Mouse (Mus musculus) E14TG2a.4 (cell line): ENCODE data around the gene Lat2.

Experiments
- H3K27me3 ChIP-seq: 2 replicates; pipeline ENCODE4 v1.6.1; 2014; ENCODE audit warnings: low read length, control low read depth; ENCODE audit not compliant: insufficient read depth
- H3K36me3 ChIP-seq: 2 replicates; pipeline ENCODE4 v1.6.1; 2014; ENCODE audit warnings: low read length, control low read depth; ENCODE audit not compliant: insufficient read depth
- H3K4me1 ChIP-seq: replicated peaks from 2 replicates; pipeline ENCODE4 v1.6.1; 2014; ENCODE audit warnings: low read depth, low read length, control low read depth
- H3K4me3 ChIP-seq: replicated peaks from 2 replicates; pipeline ENCODE4 v1.5.1; 2014; ENCODE audit warnings: mild to moderate bottlenecking, low read length
- H3K9me3 ChIP-seq: 2 replicates; pipeline ENCODE4 v1.6.1; 2014; ENCODE audit warnings: low read length, control low read depth
- CTCF ChIP-seq: conservative IDR thresholded peaks from 2 replicates; pipeline ENCODE4 v1.5.1; 2014; ENCODE audit warnings: low read length
- NANOG ChIP-seq: IDR thresholded peaks from 2 replicates; pipeline ENCODE4 v1.6.1; 2014; ENCODE audit warnings: borderline replicate concordance, low read length, mixed read lengths
- POU5F1 ChIP-seq: IDR thresholded peaks from 2 replicates; pipeline ENCODE4 v1.6.1; 2014; ENCODE audit warnings: low read length, borderline replicate concordance

The Lat2 gene

DNA sequence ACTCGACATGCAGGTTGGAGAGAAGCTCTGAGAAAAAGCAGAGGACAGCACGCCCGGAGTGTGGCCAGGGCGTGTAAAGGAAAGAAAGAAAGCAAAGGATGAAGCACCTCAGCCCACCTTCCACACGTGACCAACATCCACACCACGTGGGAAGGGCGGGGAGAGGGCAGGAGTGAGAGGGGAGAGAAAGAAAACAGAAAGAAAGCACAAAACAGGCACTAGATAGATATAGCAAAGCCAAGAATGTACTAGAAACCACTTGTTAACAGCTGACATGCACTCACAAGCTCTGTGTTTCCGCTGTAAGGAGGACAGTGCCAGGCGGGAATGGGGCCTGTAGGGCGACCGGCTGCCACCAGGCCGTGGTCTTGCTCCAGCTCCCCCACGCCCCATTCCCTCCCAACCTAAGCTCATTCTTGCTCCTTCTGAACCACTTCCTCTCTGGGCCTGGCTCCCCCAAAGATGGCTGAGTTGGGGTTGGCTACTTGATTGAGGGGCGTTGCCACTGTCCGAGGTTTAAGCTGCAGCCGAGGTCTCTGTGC is 6.3 kb upstream of the Lat2 start:
- peak overlapping the region; percentile 24; the same call in 1 of the 2 replicates for H3K4me3 ChIP-seq
- H3K27me3 ChIP-seq: no peaks in the 10 kb centered on the region
- TF ChIP-seq CTCF: no peak
- TF ChIP-seq NANOG: no peak
- no peak for TF ChIP-seq POU5F1
- H3K4me1 ChIP-seq: peaks cover 63% of the 10 kb centered on the region
- peaks cover 92% of the 10 kb centered on the region for H3K36me3 ChIP-seq
- H3K9me3 ChIP-seq: no peaks in the 10 kb centered on the region

DNA sequence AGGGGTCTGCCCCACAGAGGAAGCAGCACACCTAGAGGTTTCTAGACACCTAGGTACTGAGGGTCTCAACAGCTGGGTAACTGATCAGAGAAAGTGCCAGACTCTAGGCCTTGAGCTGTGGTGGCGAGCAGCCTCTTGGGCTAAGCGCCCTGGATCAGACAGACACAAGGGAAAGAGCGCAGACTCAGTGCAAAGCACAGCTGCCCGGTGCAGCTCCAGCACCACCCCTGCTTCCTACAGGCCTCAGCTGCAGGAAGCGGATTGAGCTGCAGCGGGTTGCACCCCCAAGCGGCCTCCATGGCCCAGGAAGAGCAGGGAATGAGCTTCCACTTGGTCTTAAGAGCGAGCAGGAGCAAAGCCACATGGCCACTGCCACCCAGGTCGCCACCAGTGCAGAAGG is 5.6 kb upstream of the Lat2 start:
- peaks cover 90% of the 10 kb centered on the region for H3K36me3 ChIP-seq
- no peaks in the 10 kb centered on the region for H3K27me3 ChIP-seq
- H3K4me1 ChIP-seq: peaks cover 63% of the 10 kb centered on the region
- no peaks in the 10 kb centered on the region for H3K9me3 ChIP-seq
- H3K4me3 ChIP-seq: peak overlapping the region; percentile 24; the same call in 1 of the 2 replicates
- TF ChIP-seq NANOG: no peak
- no peak for TF ChIP-seq CTCF
- no peak for TF ChIP-seq POU5F1

DNA sequence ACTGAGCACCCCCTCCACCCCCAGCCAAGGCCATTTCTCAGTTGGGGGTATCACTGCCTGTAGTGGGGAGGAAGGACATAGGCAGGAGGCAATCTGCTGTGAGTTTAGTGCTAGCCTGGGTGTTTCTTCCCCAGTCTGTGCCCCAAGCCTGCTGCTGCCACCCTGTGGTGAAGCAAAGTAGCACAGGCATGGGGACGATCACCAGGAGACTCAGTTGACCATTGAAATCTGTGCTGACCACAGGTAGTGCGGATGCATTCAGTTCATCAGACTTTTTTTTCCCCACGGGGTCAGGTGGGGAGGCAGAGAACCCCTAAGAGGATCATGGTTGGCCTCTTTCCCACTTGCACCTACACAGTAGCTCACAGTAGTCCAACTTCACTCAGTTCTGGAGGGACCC is 2.2 kb upstream of the Lat2 start:
- peaks cover 66% of the 10 kb centered on the region for H3K36me3 ChIP-seq
- TF ChIP-seq CTCF: peak; percentile 95
- no peak for TF ChIP-seq POU5F1
- peaks cover 57% of the 10 kb centered on the region for H3K4me1 ChIP-seq
- H3K27me3 ChIP-seq: no peaks in the 10 kb centered on the region
- no peak overlapping the region for H3K4me3 ChIP-seq
- no peaks in the 10 kb centered on the region for H3K9me3 ChIP-seq

DNA sequence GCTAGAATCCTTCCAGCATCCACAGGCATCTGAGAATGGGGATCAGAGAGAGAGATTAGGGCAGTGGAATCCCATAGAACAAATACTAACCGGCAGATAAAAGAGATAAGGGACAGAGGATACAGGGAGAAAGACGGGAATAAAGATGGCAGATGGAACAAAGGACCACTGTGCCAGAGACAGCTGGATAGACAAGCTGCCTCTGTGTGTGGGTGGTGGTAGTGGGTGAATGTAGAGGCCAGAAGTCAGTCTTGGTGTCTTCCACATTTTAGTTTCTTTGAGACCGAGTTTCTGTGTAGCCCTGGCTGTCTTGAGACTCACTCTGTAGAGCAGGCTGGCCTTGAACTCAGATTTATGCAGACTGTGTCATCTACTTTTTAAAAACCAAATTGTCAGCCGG is 955 bp upstream of the Lat2 start:
- H3K27me3 ChIP-seq: no peaks in the 10 kb centered on the region
- H3K36me3 ChIP-seq: peaks cover 53% of the 10 kb centered on the region
- H3K9me3 ChIP-seq: no peaks in the 10 kb centered on the region
- TF ChIP-seq CTCF (no peak), NANOG (no peak), POU5F1 (no peak)
- no peak overlapping the region for H3K4me3 ChIP-seq
- peaks cover 49% of the 10 kb centered on the region for H3K4me1 ChIP-seq

DNA sequence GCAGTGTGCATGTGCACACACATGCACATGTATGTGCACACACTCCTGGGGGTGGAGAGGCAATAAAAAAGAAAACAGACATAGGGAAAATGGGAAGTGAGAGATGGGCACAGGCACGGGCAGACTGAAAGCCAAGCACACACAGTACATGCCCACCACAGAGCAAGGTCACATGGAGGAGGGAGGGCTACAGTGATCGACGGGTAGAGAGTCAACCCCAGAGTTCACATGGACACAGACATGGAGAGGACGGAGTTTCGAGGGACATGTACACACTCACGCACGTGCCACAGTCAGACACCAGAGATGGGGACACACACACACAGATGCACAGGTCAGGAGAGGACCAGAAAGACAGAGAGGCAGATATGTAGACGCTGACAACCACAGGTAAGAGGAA is 555 bp upstream of the Lat2 start:
- H3K36me3 ChIP-seq: peaks cover 49% of the 10 kb centered on the region
- no peaks in the 10 kb centered on the region for H3K9me3 ChIP-seq
- H3K4me3 ChIP-seq: no peak overlapping the region
- peaks cover 45% of the 10 kb centered on the region for H3K4me1 ChIP-seq
- TF ChIP-seq NANOG: no peak
- no peak for TF ChIP-seq POU5F1
- H3K27me3 ChIP-seq: no peaks in the 10 kb centered on the region

DNA sequence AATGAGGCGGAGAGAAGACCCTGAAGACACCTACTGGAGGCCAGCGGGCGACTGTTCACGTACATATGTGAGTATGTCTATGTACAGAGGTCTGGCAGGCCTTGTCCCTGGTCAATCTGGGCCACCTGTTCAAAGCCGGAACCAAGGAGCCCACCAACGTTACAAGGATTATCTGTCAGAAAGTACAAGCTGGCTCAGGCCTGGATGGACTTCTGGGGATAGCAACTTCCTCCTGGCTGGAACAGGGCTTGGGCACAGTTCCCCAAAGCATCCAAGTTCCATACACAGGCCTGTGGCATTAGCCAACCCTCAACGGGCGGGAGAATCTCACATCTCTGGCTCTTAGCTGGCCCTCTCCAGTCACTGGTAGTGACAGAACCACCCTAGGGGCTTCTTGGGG is 529 bp downstream of the Lat2 start:
- no peak for TF ChIP-seq NANOG
- no peak for TF ChIP-seq CTCF
- TF ChIP-seq POU5F1: no peak
- Histone ChIP-seq H3K27me3 (no peaks in the 10 kb centered on the region), H3K9me3 (no peaks in the 10 kb centered on the region), H3K4me3 (no peak overlapping the region), H3K4me1 (peaks cover 48% of the 10 kb centered on the region), H3K36me3 (peaks cover 39% of the 10 kb centered on the region)

DNA sequence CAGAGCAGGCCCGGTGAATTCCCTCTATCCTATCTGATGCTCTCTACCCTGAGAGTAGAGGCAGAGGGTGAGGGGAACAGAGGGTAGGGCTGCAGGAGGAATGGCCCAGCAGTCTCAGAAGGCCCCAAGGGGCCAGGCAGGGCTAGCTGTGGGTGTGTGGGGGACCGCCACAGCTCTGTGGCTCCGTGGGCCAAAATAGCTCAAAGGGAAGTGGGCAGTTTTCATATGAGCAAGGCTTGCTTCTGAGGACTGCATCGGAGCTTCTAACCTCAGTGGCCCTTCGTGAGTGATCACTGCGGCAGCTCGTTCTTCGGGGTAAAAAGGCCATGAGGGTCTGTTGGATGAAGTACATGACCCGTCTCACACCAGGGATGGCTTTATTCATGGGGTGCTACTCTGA is 1.1 kb downstream of the Lat2 start:
- no peak overlapping the region for H3K4me3 ChIP-seq
- no peaks in the 10 kb centered on the region for H3K9me3 ChIP-seq
- no peaks in the 10 kb centered on the region for H3K27me3 ChIP-seq
- H3K36me3 ChIP-seq: peaks cover 33% of the 10 kb centered on the region
- H3K4me1 ChIP-seq: peaks cover 51% of the 10 kb centered on the region
- TF ChIP-seq NANOG (no peak), CTCF (no peak), POU5F1 (no peak)

DNA sequence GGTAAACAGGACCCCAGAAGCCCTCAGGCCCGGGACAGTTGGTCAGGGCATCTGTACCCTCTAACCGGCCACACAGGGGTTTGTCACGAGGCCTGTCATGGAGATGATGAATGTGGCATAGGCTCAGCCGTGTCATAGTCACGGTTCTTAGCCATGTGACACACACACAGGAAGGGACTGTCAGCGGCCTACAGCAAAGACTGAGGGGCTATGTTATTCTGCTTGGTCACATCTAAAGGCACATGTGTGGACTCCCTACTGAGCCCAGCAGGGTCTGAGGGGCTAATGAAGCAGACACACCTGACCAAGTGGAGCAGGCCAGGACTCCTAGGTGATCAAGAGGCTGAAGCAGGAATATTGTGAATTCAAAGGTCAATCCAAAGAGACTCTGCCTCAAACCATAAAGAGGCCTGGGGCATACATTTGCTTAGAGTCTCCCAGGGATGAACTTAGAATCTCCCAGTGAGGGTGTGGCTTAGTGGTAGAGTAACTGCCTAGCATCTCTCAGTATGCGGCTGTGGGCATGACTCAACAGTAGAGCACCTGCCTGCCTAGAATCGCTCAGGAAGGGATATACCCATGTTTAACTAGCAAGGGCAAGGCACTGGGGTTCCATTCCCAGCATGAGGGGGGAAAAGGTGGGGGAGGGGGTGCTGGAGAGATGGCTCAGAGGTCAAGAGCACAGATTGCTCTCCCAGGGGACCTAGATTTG is 2.9 kb downstream of the Lat2 start:
- H3K27me3 ChIP-seq: no peaks in the 10 kb centered on the region; the same call in 1 of the 2 replicates
- peaks cover 15% of the 10 kb centered on the region for H3K36me3 ChIP-seq
- H3K4me3 ChIP-seq: no peak overlapping the region
- TF ChIP-seq POU5F1 (no peak), NANOG (no peak)
- H3K4me1 ChIP-seq: peaks cover 51% of the 10 kb centered on the region
- no peaks in the 10 kb centered on the region for H3K9me3 ChIP-seq
